Mouse (Mus musculus): ENCODE measurements around the gene Glt1d1. TPM values are rescaled to one million over a fixed set of nuclear protein-coding genes. Genes with fewer than 3 reads are reported as not detected.

The Glt1d1 gene
- polyA plus RNA-seq, 1 experiment from 2014 or later: 0.25 TPM

GRCm38 (mm10) chr5:127696602-127697001 is 64.5 kb downstream of the Glt1d1 start:
- Histone ChIP-seq H3K36me3 (ENCODE audit: control insufficient read depth, insufficient read depth, low read length) (no peaks in the 10 kb centered on the region), H3K27ac (replicated peaks; ENCODE audit: low read depth, low read length) (no peak overlapping the region), H3K4me1 (ENCODE audit: control insufficient read depth, insufficient read depth, low read length) (no peaks in the 10 kb centered on the region), H3K9me3 (ENCODE audit: control insufficient read depth, low read length) (no peaks in the 10 kb centered on the region), H3K27me3 (replicated peaks; ENCODE audit: control insufficient read depth, insufficient read depth, low read length) (no peaks in the 10 kb centered on the region), H3K4me2 (ENCODE audit: low read depth, low read length) (no peak overlapping the region), H3K9ac (ENCODE audit: low read depth, low read length) (no peak overlapping the region), H3K4me3 (ENCODE audit: low read depth, low read length) (no peak overlapping the region)
- 89% methylated on average over 4 of the region's 4 CpGs for WGBS
- no peak for DNase-seq (ENCODE audit: low spot score)
- ATAC-seq (ENCODE audit: low read depth): no peak

- WGBS: 71% methylated on average over 2 of the region's 2 CpGs
These were observed 66.5 kb downstream of the Glt1d1 start for GRCm38 (mm10) chr5:127698525-127698924.

GRCm38 (mm10) chr5:127699679-127700078 is 67.6 kb downstream of the Glt1d1 start:
- ATAC-seq (ENCODE audit: low read depth) (no peak), DNase-seq (ENCODE audit: low spot score) (no peak)
- WGBS: 84% methylated on average over 5 of the region's 5 CpGs
- Histone ChIP-seq H3K4me2 (ENCODE audit: low read depth, low read length) (no peak overlapping the region), H3K36me3 (ENCODE audit: control insufficient read depth, insufficient read depth, low read length) (no peaks in the 10 kb centered on the region), H3K9ac (ENCODE audit: low read depth, low read length) (no peak overlapping the region), H3K4me1 (ENCODE audit: control insufficient read depth, insufficient read depth, low read length) (no peaks in the 10 kb centered on the region), H3K27ac (replicated peaks; ENCODE audit: low read depth, low read length) (no peak overlapping the region), H3K27me3 (replicated peaks; ENCODE audit: control insufficient read depth, insufficient read depth, low read length) (no peaks in the 10 kb centered on the region), H3K9me3 (ENCODE audit: control insufficient read depth, low read length) (no peaks in the 10 kb centered on the region), H3K4me3 (ENCODE audit: low read depth, low read length) (no peak overlapping the region)

More at GRCm38 (mm10) chr5:127698525-127698924, 66.5 kb downstream of the Glt1d1 start:
- Histone ChIP-seq H3K4me2 (ENCODE audit: low read depth, low read length) (no peak overlapping the region), H3K9ac (ENCODE audit: low read depth, low read length) (no peak overlapping the region), H3K4me3 (ENCODE audit: low read depth, low read length) (no peak overlapping the region), H3K27ac (replicated peaks; ENCODE audit: low read depth, low read length) (no peak overlapping the region), H3K4me1 (ENCODE audit: control insufficient read depth, insufficient read depth, low read length) (no peaks in the 10 kb centered on the region), H3K27me3 (replicated peaks; ENCODE audit: control insufficient read depth, insufficient read depth, low read length) (no peaks in the 10 kb centered on the region), H3K36me3 (ENCODE audit: control insufficient read depth, insufficient read depth, low read length) (no peaks in the 10 kb centered on the region), H3K9me3 (ENCODE audit: control insufficient read depth, low read length) (no peaks in the 10 kb centered on the region)
- ATAC-seq (ENCODE audit: low read depth): no peak
- DNase-seq (ENCODE audit: low spot score): no peak

DNA sequence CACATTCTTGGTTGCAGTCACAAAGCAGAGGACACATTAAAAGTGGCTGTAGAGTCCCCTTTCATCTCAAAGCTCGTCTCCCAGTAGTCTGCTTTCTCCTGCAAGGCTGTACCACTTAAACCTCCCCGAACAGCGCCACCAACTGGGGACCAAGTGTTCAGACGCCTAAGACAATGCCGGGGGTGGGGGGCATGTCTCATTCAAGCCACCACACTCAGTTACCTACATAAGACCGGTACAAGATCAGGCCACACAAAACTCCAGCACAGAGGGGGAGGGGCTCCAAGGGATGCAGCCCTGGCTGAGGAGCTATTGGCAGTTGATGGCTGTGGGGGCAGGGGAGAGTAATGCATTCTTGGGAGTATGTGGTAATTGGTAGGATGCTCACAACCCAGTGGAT is 68.1 kb downstream of the Glt1d1 start:
- 77% methylated on average over 6 of the region's 6 CpGs for WGBS
- H3K27ac ChIP-seq (replicated peaks; ENCODE audit: low read depth, low read length): no peak overlapping the region
- no peak overlapping the region for H3K4me2 ChIP-seq (ENCODE audit: low read depth, low read length)
- ATAC-seq (ENCODE audit: low read depth) (no peak), DNase-seq (ENCODE audit: low spot score) (no peak)
- H3K4me1 ChIP-seq (ENCODE audit: control insufficient read depth, insufficient read depth, low read length): no peaks in the 10 kb centered on the region
- no peaks in the 10 kb centered on the region for H3K27me3 ChIP-seq (replicated peaks; ENCODE audit: control insufficient read depth, insufficient read depth, low read length)
- no peaks in the 10 kb centered on the region for H3K36me3 ChIP-seq (ENCODE audit: control insufficient read depth, insufficient read depth, low read length)
- no peak overlapping the region for H3K4me3 ChIP-seq (ENCODE audit: low read depth, low read length)
- H3K9me3 ChIP-seq (ENCODE audit: control insufficient read depth, low read length): no peaks in the 10 kb centered on the region
- H3K9ac ChIP-seq (ENCODE audit: low read depth, low read length): no peak overlapping the region

DNA sequence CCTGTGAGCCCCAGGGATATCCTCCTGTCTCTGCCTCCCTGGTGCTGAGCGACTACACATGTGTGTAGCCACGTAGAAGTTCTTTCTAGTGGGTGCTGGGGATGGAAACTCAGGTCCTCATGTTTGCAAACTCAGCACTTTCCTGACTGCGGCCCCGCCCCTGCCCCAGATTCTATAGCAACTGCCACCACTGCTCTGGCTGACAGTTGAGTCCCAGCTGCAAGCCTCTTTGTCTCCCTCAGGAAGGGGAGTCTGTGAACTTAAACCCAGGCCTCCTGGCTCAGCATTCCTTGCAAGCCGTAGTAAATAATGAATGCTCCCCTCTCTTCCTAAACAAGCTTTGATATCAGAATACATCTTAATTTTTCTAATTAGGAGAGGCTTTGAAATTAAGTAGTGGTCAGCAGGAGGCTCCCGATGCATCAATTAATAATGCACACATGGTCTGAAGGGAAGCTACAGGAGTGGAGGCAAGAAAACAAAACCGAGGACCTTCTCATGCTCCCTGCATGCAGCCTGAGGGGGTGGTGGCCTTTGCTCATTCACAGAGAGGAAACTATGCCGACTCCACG is 71.6 kb downstream of the Glt1d1 start:
- H3K4me1 ChIP-seq (ENCODE audit: control insufficient read depth, insufficient read depth, low read length): no peaks in the 10 kb centered on the region
- H3K27me3 ChIP-seq (replicated peaks; ENCODE audit: control insufficient read depth, insufficient read depth, low read length): no peaks in the 10 kb centered on the region
- WGBS: 56% methylated on average over 9 of the region's 9 CpGs
- H3K36me3 ChIP-seq (ENCODE audit: control insufficient read depth, insufficient read depth, low read length): no peaks in the 10 kb centered on the region
- no peak for ATAC-seq (ENCODE audit: low read depth)
- H3K9me3 ChIP-seq (ENCODE audit: control insufficient read depth, low read length): no peaks in the 10 kb centered on the region
- H3K4me3 ChIP-seq (ENCODE audit: low read depth, low read length): no peak overlapping the region
- no peak overlapping the region for H3K27ac ChIP-seq (replicated peaks; ENCODE audit: low read depth, low read length)
- H3K9ac ChIP-seq (ENCODE audit: low read depth, low read length): no peak overlapping the region
- H3K4me2 ChIP-seq (ENCODE audit: low read depth, low read length): no peak overlapping the region
- no peak for DNase-seq (ENCODE audit: low spot score)

- WGBS: 90% methylated on average over 9 of the region's 9 CpGs
- H3K36me3 ChIP-seq (ENCODE audit: control insufficient read depth, insufficient read depth, low read length): no peaks in the 10 kb centered on the region
- ATAC-seq (ENCODE audit: low read depth) (no peak), DNase-seq (ENCODE audit: low spot score) (no peak)
- H3K4me1 ChIP-seq (ENCODE audit: control insufficient read depth, insufficient read depth, low read length): no peaks in the 10 kb centered on the region
- H3K9ac ChIP-seq (ENCODE audit: low read depth, low read length): no peak overlapping the region
- H3K27ac ChIP-seq (replicated peaks; ENCODE audit: low read depth, low read length): no peak overlapping the region
- no peak overlapping the region for H3K4me3 ChIP-seq (ENCODE audit: low read depth, low read length)
- no peak overlapping the region for H3K4me2 ChIP-seq (ENCODE audit: low read depth, low read length)
- no peaks in the 10 kb centered on the region for H3K9me3 ChIP-seq (ENCODE audit: control insufficient read depth, low read length)
- H3K27me3 ChIP-seq (replicated peaks; ENCODE audit: control insufficient read depth, insufficient read depth, low read length): no peaks in the 10 kb centered on the region
These were observed 73.2 kb downstream of the Glt1d1 start for GRCm38 (mm10) chr5:127705225-127705624.

DNA sequence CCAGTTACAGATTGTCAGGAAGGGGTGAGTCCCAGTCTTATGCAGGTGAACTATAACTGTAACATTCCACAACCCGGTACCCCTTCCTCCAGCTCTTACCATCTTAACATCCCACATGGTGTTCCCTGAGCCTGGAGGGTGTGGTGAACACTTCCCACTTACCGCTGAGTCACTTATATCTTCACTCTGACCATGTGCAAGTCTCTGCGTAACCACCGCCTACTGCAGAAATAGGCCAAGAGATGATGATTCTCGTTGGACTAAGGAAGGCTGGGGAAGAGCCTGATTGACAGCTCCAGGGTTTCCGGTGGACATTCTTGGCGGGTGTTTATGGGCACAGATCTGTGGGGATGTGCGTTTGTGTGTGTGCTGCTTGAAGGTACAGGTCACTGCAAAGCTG is 73.9 kb downstream of the Glt1d1 start:
- H3K9ac ChIP-seq (ENCODE audit: low read depth, low read length): no peak overlapping the region
- no peak overlapping the region for H3K4me3 ChIP-seq (ENCODE audit: low read depth, low read length)
- no peaks in the 10 kb centered on the region for H3K9me3 ChIP-seq (ENCODE audit: control insufficient read depth, low read length)
- H3K27ac ChIP-seq (replicated peaks; ENCODE audit: low read depth, low read length): no peak overlapping the region
- 85% methylated on average over 8 of the region's 8 CpGs for WGBS
- H3K4me1 ChIP-seq (ENCODE audit: control insufficient read depth, insufficient read depth, low read length): no peaks in the 10 kb centered on the region
- no peaks in the 10 kb centered on the region for H3K36me3 ChIP-seq (ENCODE audit: control insufficient read depth, insufficient read depth, low read length)
- H3K4me2 ChIP-seq (ENCODE audit: low read depth, low read length): no peak overlapping the region
- ATAC-seq (ENCODE audit: low read depth): no peak
- no peak for DNase-seq (ENCODE audit: low spot score)
- no peaks in the 10 kb centered on the region for H3K27me3 ChIP-seq (replicated peaks; ENCODE audit: control insufficient read depth, insufficient read depth, low read length)

DNA sequence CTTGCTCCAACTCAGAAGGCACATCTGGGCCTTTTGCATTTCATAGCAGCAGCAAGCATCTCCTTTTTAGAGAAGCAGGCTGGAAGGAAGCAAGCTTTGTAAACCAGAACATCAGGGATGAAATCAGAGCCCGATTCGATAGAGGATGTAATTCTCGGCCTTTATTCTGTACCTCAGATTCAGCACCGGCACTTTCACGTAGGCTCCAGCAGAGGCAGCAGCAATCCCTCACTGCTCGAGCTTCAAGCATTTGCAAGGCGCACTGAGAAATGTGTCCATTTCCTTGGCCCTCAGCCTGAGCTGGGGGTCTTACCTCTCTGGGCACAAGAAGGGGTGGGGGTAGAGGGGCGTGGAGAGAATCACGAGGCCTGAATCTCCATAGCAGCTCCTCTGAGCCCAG is 76.1 kb downstream of the Glt1d1 start:
- ATAC-seq (ENCODE audit: low read depth) (no peak), DNase-seq (ENCODE audit: low spot score) (no peak)
- no peaks in the 10 kb centered on the region for H3K36me3 ChIP-seq (ENCODE audit: control insufficient read depth, insufficient read depth, low read length)
- no peak overlapping the region for H3K27ac ChIP-seq (replicated peaks; ENCODE audit: low read depth, low read length)
- no peaks in the 10 kb centered on the region for H3K4me1 ChIP-seq (ENCODE audit: control insufficient read depth, insufficient read depth, low read length)
- no peak overlapping the region for H3K4me2 ChIP-seq (ENCODE audit: low read depth, low read length)
- H3K4me3 ChIP-seq (ENCODE audit: low read depth, low read length): no peak overlapping the region
- peaks cover 8% of the 10 kb centered on the region; the same call in 1 of the 2 replicates for H3K9me3 ChIP-seq (ENCODE audit: control insufficient read depth, low read length)
- no peak overlapping the region for H3K9ac ChIP-seq (ENCODE audit: low read depth, low read length)
- 65% methylated on average over 9 of the region's 9 CpGs for WGBS
- no peaks in the 10 kb centered on the region for H3K27me3 ChIP-seq (replicated peaks; ENCODE audit: control insufficient read depth, insufficient read depth, low read length)
